ENCODE assay signal across 18 mouse cellular contexts in the genomic region with DNA sequence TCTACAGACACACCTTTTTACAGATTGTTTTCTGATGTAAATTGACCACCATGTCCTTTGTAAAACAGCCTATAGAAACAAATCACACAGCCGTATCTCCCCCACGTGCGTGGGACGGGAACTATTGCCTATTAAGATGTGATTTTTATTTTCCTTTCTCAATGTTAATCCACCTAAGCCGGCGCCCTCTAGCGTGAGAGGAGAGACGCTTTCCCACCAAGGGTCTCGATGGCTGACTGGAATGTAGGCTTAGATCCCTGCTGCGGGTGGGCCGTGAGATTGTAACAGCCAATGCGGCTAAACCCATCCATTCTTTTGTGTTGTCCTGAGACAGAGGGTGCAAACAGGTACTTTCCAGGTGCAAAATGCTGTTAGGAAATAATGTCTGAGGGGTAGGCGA. TPM values are rescaled to one million over a fixed set of nuclear protein-coding genes. Genes with fewer than 3 reads are reported as not detected.
DNase-seq lines count a peak whose midpoint lies in the region; ATAC-seq and TF ChIP-seq lines count a peak whose summit lies in the region.
"Had no signal": no experiment of that assay in that cellular context is flagged by ENCODE, and none has a peak within 500 bp of the region (broad histone marks: within the 10 kb centered on the region; RNA-seq: fewer than 3 reads in every experiment).

No protein-coding gene starts in this region.

- no peak for DNase-seq in heart, adult 2 months
- DNase-seq in heart, adult 18-20 months, result no peak
- no peak for DNase-seq in liver, adult 2 months (ENCODE audit: extremely low read depth, low read depth, low spot score)
- no peak for DNase-seq in liver, embryonic 11.5 days (ENCODE audit: low spot score)
- no peak for DNase-seq in Patski (ENCODE audit: low read depth, low spot score)
- no peak for DNase-seq in heart, embryonic 10.5 days (ENCODE audit: low spot score)
- DNase-seq: adrenal gland, postnatal 25 days; B cell, adult 2 months; spleen, adult 18-20 months; thymus, postnatal 25 days had no signal

- POLR2A ChIA-PET in Patski (lab: Charles Lee), result no interaction called here

- 86% methylated on average over 13 of the region's 13 CpGs for WGBS in heart, adult 2 months
- 92% methylated on average over 13 of the region's 13 CpGs for WGBS in liver, adult 2 months
- 87% methylated on average over 13 of the region's 13 CpGs for WGBS in liver, embryonic 11.5 days
- 83% methylated on average over 13 of the region's 13 CpGs for WGBS in heart, embryonic 10.5 days

- no peak overlapping the region for H3K4me2 ChIP-seq in liver, embryonic 11.5 days
- H3K4me2 ChIP-seq: intestine, embryonic 15.5 days; limb, embryonic 13.5 days; neural tube, embryonic 15.5 days had no signal

- in situ Hi-C loops in Patski (cut with MboI; ENCODE audit: low pct_unique_long_range_greater_than_20kb), result loop anchor here (10.0 kb wide), 1 partner anchor 375 kb away; no protein-coding TSS in a partner anchor

- no peaks in the 10 kb centered on the region for H3K79me2 ChIP-seq in heart, adult 2 months (replicated peaks; ENCODE audit: control insufficient read depth, insufficient read depth, low read length)
- no peaks in the 10 kb centered on the region for H3K79me2 ChIP-seq in liver, adult 2 months (ENCODE audit: control insufficient read depth, insufficient read depth, low read length)
- no peaks in the 10 kb centered on the region for H3K79me2 ChIP-seq in C2C12 (ENCODE audit: control insufficient read depth, insufficient read depth)

- no peaks in the 10 kb centered on the region for H3K27me3 ChIP-seq in heart, adult 2 months (ENCODE audit: control insufficient read depth, insufficient read depth, low read length)
- no peaks in the 10 kb centered on the region for H3K27me3 ChIP-seq in liver, adult 2 months (ENCODE audit: control insufficient read depth, insufficient read depth, low read length)
- H3K27me3 ChIP-seq in liver, embryonic 11.5 days (replicated peaks; ENCODE audit: control insufficient read depth, insufficient read depth, low read length), result no peaks in the 10 kb centered on the region
- H3K27me3 ChIP-seq in C2C12 (ENCODE audit: control insufficient read depth, insufficient read depth, insufficient read length) (no peaks in the 10 kb centered on the region), Patski (no peaks in the 10 kb centered on the region)
- H3K27me3 ChIP-seq in heart, embryonic 10.5 days (ENCODE audit: insufficient read depth, poor library complexity, severe bottlenecking), result no peaks in the 10 kb centered on the region
- H3K27me3 ChIP-seq: intestine, embryonic 15.5 days; limb, embryonic 13.5 days; neural tube, embryonic 15.5 days had no signal

- H3K9me3 ChIP-seq in liver, embryonic 11.5 days (ENCODE audit: control insufficient read depth, low read length), result no peaks in the 10 kb centered on the region
- H3K9me3 ChIP-seq in heart, embryonic 10.5 days, result no peaks in the 10 kb centered on the region
- H3K9me3 ChIP-seq: intestine, embryonic 15.5 days; limb, embryonic 13.5 days; neural tube, embryonic 15.5 days had no signal

- no peaks in the 10 kb centered on the region for H3K36me3 ChIP-seq in heart, adult 2 months (ENCODE audit: control insufficient read depth, insufficient read depth, low read length)
- peaks cover 27% of the 10 kb centered on the region for H3K36me3 ChIP-seq in liver, adult 2 months (ENCODE audit: control insufficient read depth, insufficient read depth, low read length)
- peaks cover 27% of the 10 kb centered on the region for H3K36me3 ChIP-seq in liver, embryonic 11.5 days (ENCODE audit: control insufficient read depth, insufficient read depth, low read length)
- peaks cover 40% of the 10 kb centered on the region for H3K36me3 ChIP-seq in C2C12 (ENCODE audit: control insufficient read depth, insufficient read depth)
- H3K36me3 ChIP-seq in heart, embryonic 10.5 days, result peaks cover 64% of the 10 kb centered on the region

- H3K4me1 ChIP-seq in heart, adult 2 months (ENCODE audit: control insufficient read depth, insufficient read depth, low read length), result peaks cover 2% of the 10 kb centered on the region
- H3K4me1 ChIP-seq in liver, adult 2 months (ENCODE audit: control insufficient read depth, insufficient read depth, low read length), result no peaks in the 10 kb centered on the region
- no peaks in the 10 kb centered on the region for H3K4me1 ChIP-seq in liver, embryonic 11.5 days (replicated peaks; ENCODE audit: control insufficient read depth, insufficient read depth, low read length)
- no peaks in the 10 kb centered on the region for H3K4me1 ChIP-seq in heart, embryonic 10.5 days
- H3K4me1 ChIP-seq: intestine, embryonic 15.5 days; limb, embryonic 13.5 days; neural tube, embryonic 15.5 days had no signal

- no peak for TF ChIP-seq EP300 in heart, adult 2 months (IDR thresholded peaks at IDR 0.05; ENCODE audit: insufficient read depth, low read depth, low read length)

- H3K4me3 ChIP-seq in heart, adult 2 months, result no peak overlapping the region
- H3K4me3 ChIP-seq in liver, adult 2 months (ENCODE audit: insufficient read depth, low read depth, low read length), result no peak overlapping the region
- no peak overlapping the region for H3K4me3 ChIP-seq in liver, embryonic 11.5 days (ENCODE audit: low read depth, low read length)
- H3K4me3 ChIP-seq in C2C12 (ENCODE audit: insufficient read depth, poor library complexity, severe bottlenecking), result no peak overlapping the region
- H3K4me3 ChIP-seq in heart, embryonic 10.5 days, result no peak overlapping the region
- H3K4me3 ChIP-seq: intestine, embryonic 15.5 days; limb, embryonic 13.5 days; neural tube, embryonic 15.5 days had no signal

- H3K79me3 ChIP-seq in C2C12 (ENCODE audit: low read depth), result no peaks in the 10 kb centered on the region

- TF ChIP-seq POLR2A in heart, adult 2 months (IDR thresholded peaks at IDR 0.05; ENCODE audit: insufficient read depth, low read depth, low read length), result no peak
- no peak for TF ChIP-seq POLR2A in liver, adult 2 months (IDR thresholded peaks at IDR 0.05; ENCODE audit: extremely low read depth, insufficient read depth, low read length)

- CTCF ChIA-PET in Patski (lab: Charles Lee), result no interaction called here

- no peak overlapping the region for H3K9ac ChIP-seq in heart, adult 2 months (ENCODE audit: low read depth, low read length)
- no peak overlapping the region for H3K9ac ChIP-seq in liver, adult 2 months (ENCODE audit: low read depth, low read length)
- H3K9ac ChIP-seq in liver, embryonic 11.5 days (ENCODE audit: low read depth, low read length), result no peak overlapping the region
- H3K9ac ChIP-seq: intestine, embryonic 15.5 days; limb, embryonic 13.5 days; neural tube, embryonic 15.5 days had no signal

- no peak overlapping the region for H3K27ac ChIP-seq in heart, adult 2 months
- no peak overlapping the region for H3K27ac ChIP-seq in liver, adult 2 months (replicated peaks; ENCODE audit: insufficient read depth, low read depth, low read length)
- H3K27ac ChIP-seq in liver, embryonic 11.5 days (ENCODE audit: low read depth, low read length), result no peak overlapping the region
- H3K27ac ChIP-seq in heart, embryonic 10.5 days, result no peak overlapping the region
- H3K27ac ChIP-seq: intestine, embryonic 15.5 days; limb, embryonic 13.5 days; neural tube, embryonic 15.5 days had no signal

- peak overlapping the region; percentile 8 for H3ac ChIP-seq in C2C12 (ENCODE audit: control insufficient read depth, insufficient read length, low read depth)

- ATAC-seq in liver, embryonic 11.5 days (replicated peaks; ENCODE audit: low FRiP score), result no peak
- ATAC-seq in Patski, result no peak
- ATAC-seq: activated CD4-positive, CD25-positive, alpha-beta regulatory T cell, adult 4 months; intestine, embryonic 15.5 days had no signal

- TF ChIP-seq CTCF in heart, adult 2 months (IDR thresholded peaks at IDR 0.05), result peak; percentile 43
- 0 out of 2 replicates have a peak, but pooled peaks have one; percentile 4 for TF ChIP-seq CTCF in liver, adult 2 months (IDR thresholded peaks at IDR 0.05; ENCODE audit: low read depth, low read length)
- TF ChIP-seq CTCF in C2C12 (IDR thresholded peaks at IDR 0.05; ENCODE audit: control insufficient read depth, insufficient read depth, insufficient read length) (no peak), Patski (IDR thresholded peaks at IDR 0.05) (peak; percentile 62)

- intact Hi-C loops in heart, adult 2 months (cut with DNase I), result loop anchor here (5.0 kb wide), 2 partner anchors 93 to 303 kb away; partner anchors contain the start of gene Ccdc6

TF ChIP-seq in C2C12, 6 proteins besides CTCF, POLR2A, EP300 and RAD21:
- TF ChIP-seq FOSL1 (IDR thresholded peaks at IDR 0.05; ENCODE audit: insufficient read depth, low read length, poor library complexity, severe bottlenecking), result no peak
- TF ChIP-seq USF1 (IDR thresholded peaks at IDR 0.05; ENCODE audit: low read depth), result no peak
- no peak for TF ChIP-seq CEBPB (IDR thresholded peaks at IDR 0.05; ENCODE audit: low read depth)
- TF ChIP-seq MYOD1 (IDR thresholded peaks at IDR 0.05; ENCODE audit: control insufficient read depth, insufficient read length, low read depth), result no peak
- TF ChIP-seq MYOG (IDR thresholded peaks at IDR 0.05; ENCODE audit: control insufficient read depth, extremely low read depth, insufficient read length), result no peak
- no peak for TF ChIP-seq MAX (IDR thresholded peaks at IDR 0.05)

RNA-seq across cellular contexts. Expression of gene Mrln, which starts 14.6 kb away (rescaled TPM):
- total RNA-seq in heart, adult 2 months (2021), result 1 to 10 TPM; 3.0 to 3.4 TPM
- 4.1 and 5.2 TPM in 2 replicates for polyA plus RNA-seq in heart, adult 2 months (2012; rRNA removed)
- total RNA-seq in heart, adult 18-20 months (2021), result 1 to 10 TPM; 4.0 TPM
- total RNA-seq in liver, adult 2 months (2014; rRNA removed), result not detected in 2 replicates
- polyA plus RNA-seq in liver, adult 2 months (2012; rRNA removed), result not detected in 2 replicates
- 0.67 and 0.96 TPM in 2 replicates for polyA plus RNA-seq in liver, embryonic 11.5 days (2014; fragmentation: Nextera tagmentation; extraction: Ambion mirVana)
- polyA plus RNA-seq in C2C12 (2012; fragmentation: generic; extraction: Trizol), result 2.5 TPM
- not detected for polyA plus RNA-seq in Patski (2021)
- 0.63 and 1.2 TPM in 2 replicates for polyA plus RNA-seq in heart, embryonic 10.5 days (2016; fragmentation: Nextera tagmentation; extraction: Ambion mirVana)
- total RNA-seq: adrenal gland, postnatal 25 days; left cerebral cortex, adult 18-20 months; megakaryocyte-erythroid progenitor cell, adult 5-6 weeks had no signal
- polyA plus RNA-seq: activated CD4-positive, CD25-positive, alpha-beta regulatory T cell, adult 4 months; large intestine, adult 2 months had no signal

RNA-seq across cellular contexts. Expression of gene Slc16a9, which starts 55.0 kb away (rescaled TPM):
- 1 to 10 TPM; 3.1 to 3.2 TPM for total RNA-seq in heart, adult 2 months (2021)
- 4.6 and 5.7 TPM in 2 replicates for polyA plus RNA-seq in heart, adult 2 months (2012; rRNA removed)
- 1 to 10 TPM; 3.2 TPM for total RNA-seq in heart, adult 18-20 months (2021)
- total RNA-seq in liver, adult 2 months (2014; rRNA removed), result 2.4 and 2.8 TPM in 2 replicates
- 0.80 and 1.7 TPM in 2 replicates for polyA plus RNA-seq in liver, adult 2 months (2012; rRNA removed)
- polyA plus RNA-seq in liver, embryonic 11.5 days (2014; fragmentation: Nextera tagmentation; extraction: Ambion mirVana), result 0.64 and 1.0 TPM in 2 replicates
- polyA plus RNA-seq in C2C12 (2012; fragmentation: generic; extraction: Trizol) (not detected), Patski (2021) (0.42 TPM)
- polyA plus RNA-seq in heart, embryonic 10.5 days (2016; fragmentation: Nextera tagmentation; extraction: Ambion mirVana), result 0.91 and 1.6 TPM in 2 replicates
- total RNA-seq: megakaryocyte-erythroid progenitor cell, adult 5-6 weeks had no signal
- polyA plus RNA-seq: activated CD4-positive, CD25-positive, alpha-beta regulatory T cell, adult 4 months had no signal
